Mouse (Mus musculus): ENCODE measurements at regions not wholly inside any gene's neighbourhood (a gene's known extent, or its start where the extent isn't known, plus 50 kb on each side); places are given as distances from the start of the nearest gene placed in this dataset.

- Histone ChIP-seq H3K27me3 (replicated peaks; ENCODE audit: control insufficient read depth, insufficient read depth, low read length) (no peaks in the 10 kb centered on the region), H3K4me2 (ENCODE audit: low read length) (no peak overlapping the region), H3K27ac (ENCODE audit: low read depth, low read length) (no peak overlapping the region), H3K4me1 (ENCODE audit: control insufficient read depth, insufficient read depth, low read depth, low read length) (no peaks in the 10 kb centered on the region), H3K9ac (ENCODE audit: low read depth, low read length) (no peak overlapping the region), H3K9me3 (ENCODE audit: control insufficient read depth, low read length) (no peaks in the 10 kb centered on the region), H3K36me3 (ENCODE audit: control insufficient read depth, insufficient read depth, low read length) (no peaks in the 10 kb centered on the region), H3K4me3 (ENCODE audit: low read length) (no peak overlapping the region)
- ATAC-seq: no peak
- WGBS: 70% methylated on average over 7 of the region's 7 CpGs
These were observed 138.4 kb upstream of the Med14 start for GRCm38 (mm10) chrX:12900256-12900655.

- H3K9ac ChIP-seq (ENCODE audit: low read depth, low read length): no peak overlapping the region
- no peak overlapping the region for H3K27ac ChIP-seq (ENCODE audit: low read depth, low read length)
- WGBS: 61% methylated on average over 7 of the region's 7 CpGs
- no peak overlapping the region for H3K4me3 ChIP-seq (ENCODE audit: low read length)
- H3K36me3 ChIP-seq (ENCODE audit: control insufficient read depth, insufficient read depth, low read length): no peaks in the 10 kb centered on the region
- H3K4me1 ChIP-seq (ENCODE audit: control insufficient read depth, insufficient read depth, low read depth, low read length): peaks cover 3% of the 10 kb centered on the region; the same call in 1 of the 2 replicates
- no peak for ATAC-seq
- H3K4me2 ChIP-seq (ENCODE audit: low read length): no peak overlapping the region
- no peaks in the 10 kb centered on the region for H3K9me3 ChIP-seq (ENCODE audit: control insufficient read depth, low read length)
- no peaks in the 10 kb centered on the region for H3K27me3 ChIP-seq (replicated peaks; ENCODE audit: control insufficient read depth, insufficient read depth, low read length)
These were observed 129.6 kb upstream of the Med14 start for GRCm38 (mm10) chrX:12891468-12891867.

GRCm38 (mm10) chrX:12889482-12889808 lies 127.6 kb upstream of the Med14 start:
- no peak overlapping the region for H3K9ac ChIP-seq (ENCODE audit: low read depth, low read length)
- no peak overlapping the region for H3K4me3 ChIP-seq (ENCODE audit: low read length)
- peaks cover 3% of the 10 kb centered on the region; the same call in 1 of the 2 replicates for H3K4me1 ChIP-seq (ENCODE audit: control insufficient read depth, insufficient read depth, low read depth, low read length)
- WGBS: 37% methylated on average over 3 of the region's 3 CpGs
- H3K36me3 ChIP-seq (ENCODE audit: control insufficient read depth, insufficient read depth, low read length): no peaks in the 10 kb centered on the region
- no peaks in the 10 kb centered on the region for H3K9me3 ChIP-seq (ENCODE audit: control insufficient read depth, low read length)
- peak; percentile 65 for ATAC-seq
- peak overlapping the region; percentile 22 for H3K4me2 ChIP-seq (ENCODE audit: low read length)
- peak overlapping the region; percentile 68; the same call in 1 of the 2 replicates for H3K27ac ChIP-seq (ENCODE audit: low read depth, low read length)
- no peaks in the 10 kb centered on the region for H3K27me3 ChIP-seq (replicated peaks; ENCODE audit: control insufficient read depth, insufficient read depth, low read length)

DNA sequence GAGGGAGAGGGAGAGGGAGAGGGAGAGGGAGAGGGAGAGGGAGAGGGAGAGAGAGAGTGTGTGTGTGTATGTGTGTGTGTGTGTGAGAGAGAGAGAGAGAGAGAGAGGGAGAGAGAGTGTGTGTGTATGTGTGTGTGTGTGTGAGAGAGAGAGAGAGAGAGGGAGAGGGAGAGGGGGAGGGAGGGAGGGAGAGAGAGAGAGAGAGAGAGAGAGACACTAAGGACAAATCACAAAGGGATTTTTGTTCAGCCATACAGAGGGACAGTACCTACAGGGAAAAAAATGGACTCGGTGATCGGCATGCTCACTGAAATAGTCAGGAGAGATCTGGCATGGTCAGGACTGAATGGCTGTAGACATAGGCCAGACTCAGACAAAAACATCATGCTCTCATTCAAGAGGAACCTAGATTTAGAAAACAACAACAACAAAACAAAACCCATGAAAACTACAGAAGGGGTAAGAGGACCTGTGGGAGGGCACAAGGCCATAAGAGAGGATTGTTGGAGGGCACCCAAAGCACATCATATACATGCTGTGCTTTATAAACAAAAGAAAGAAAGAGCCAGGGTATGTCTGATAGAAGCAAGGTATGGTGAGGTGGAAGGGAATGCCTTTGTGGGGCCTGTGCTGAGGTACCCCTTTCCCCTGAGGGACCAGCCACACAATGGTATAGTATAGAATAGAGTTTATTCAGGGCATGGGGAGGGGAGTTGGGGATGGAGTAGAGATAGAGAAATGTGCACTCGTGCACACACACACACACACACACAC lies 127.0 kb upstream of the Med14 start:
- 36% methylated on average over 3 of the region's 3 CpGs for WGBS
- peak; percentile 68 for ATAC-seq
- no peak overlapping the region for H3K9ac ChIP-seq (ENCODE audit: low read depth, low read length)

DNA sequence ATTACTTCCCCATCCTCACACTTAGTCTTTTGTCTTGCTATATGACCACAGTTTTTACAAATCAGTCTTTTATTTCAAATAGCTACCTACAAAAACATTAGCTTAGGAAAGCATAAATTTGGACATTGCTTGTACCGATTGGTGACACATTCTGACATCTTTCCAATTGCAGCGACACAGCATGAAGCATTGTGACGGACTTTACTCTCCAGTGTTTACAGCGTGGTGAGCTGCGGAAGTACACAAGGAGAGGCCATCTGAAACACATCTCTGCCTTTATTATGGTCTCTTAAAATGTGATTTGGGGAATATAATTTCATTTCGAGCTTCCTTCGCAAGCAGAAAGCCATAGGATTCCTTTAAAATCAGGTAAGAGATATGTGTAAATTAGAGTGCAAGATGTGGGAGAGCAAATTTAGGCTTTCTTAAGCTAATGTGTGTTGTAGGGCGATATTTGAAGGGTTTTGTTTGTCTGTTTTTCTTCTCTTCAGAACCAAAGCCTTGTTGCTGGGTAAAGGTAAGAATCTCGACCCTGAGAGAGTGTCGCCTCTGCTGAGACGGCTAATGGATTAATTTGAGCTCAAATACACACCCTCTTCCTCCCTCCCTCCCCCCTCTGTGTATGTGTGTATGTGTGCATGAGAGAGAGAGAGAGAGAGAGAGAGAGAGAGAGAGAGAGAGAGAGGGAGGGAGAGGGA lies 126.3 kb upstream of the Med14 start:
- peak; percentile 50 for ATAC-seq
- Histone ChIP-seq H3K27me3 (replicated peaks; ENCODE audit: control insufficient read depth, insufficient read depth, low read length) (no peaks in the 10 kb centered on the region), H3K4me3 (ENCODE audit: low read length) (no peak overlapping the region), H3K4me2 (ENCODE audit: low read length) (peak overlapping the region; percentile 3; the same call in 1 of the 2 replicates), H3K36me3 (ENCODE audit: control insufficient read depth, insufficient read depth, low read length) (no peaks in the 10 kb centered on the region), H3K9me3 (ENCODE audit: control insufficient read depth, low read length) (no peaks in the 10 kb centered on the region), H3K27ac (ENCODE audit: low read depth, low read length) (peak overlapping the region; percentile 65), H3K9ac (ENCODE audit: low read depth, low read length) (no peak overlapping the region), H3K4me1 (ENCODE audit: control insufficient read depth, insufficient read depth, low read depth, low read length) (peaks cover 3% of the 10 kb centered on the region; the same call in 1 of the 2 replicates)
- WGBS: 50% methylated on average over 11 of the region's 11 CpGs

More for the DNA sequence above, 127.0 kb upstream of the Med14 start:
- peak overlapping the region; percentile 25 for H3K4me2 ChIP-seq (ENCODE audit: low read length)
- peak overlapping the region; percentile 68 for H3K27ac ChIP-seq (ENCODE audit: low read depth, low read length)
- H3K27me3 ChIP-seq (replicated peaks; ENCODE audit: control insufficient read depth, insufficient read depth, low read length): no peaks in the 10 kb centered on the region
- H3K9me3 ChIP-seq (ENCODE audit: control insufficient read depth, low read length): no peaks in the 10 kb centered on the region
- no peak overlapping the region; the same call in 1 of the 2 replicates for H3K4me3 ChIP-seq (ENCODE audit: low read length)
- H3K36me3 ChIP-seq (ENCODE audit: control insufficient read depth, insufficient read depth, low read length): no peaks in the 10 kb centered on the region
- H3K4me1 ChIP-seq (ENCODE audit: control insufficient read depth, insufficient read depth, low read depth, low read length): peaks cover 3% of the 10 kb centered on the region; the same call in 1 of the 2 replicates

DNA sequence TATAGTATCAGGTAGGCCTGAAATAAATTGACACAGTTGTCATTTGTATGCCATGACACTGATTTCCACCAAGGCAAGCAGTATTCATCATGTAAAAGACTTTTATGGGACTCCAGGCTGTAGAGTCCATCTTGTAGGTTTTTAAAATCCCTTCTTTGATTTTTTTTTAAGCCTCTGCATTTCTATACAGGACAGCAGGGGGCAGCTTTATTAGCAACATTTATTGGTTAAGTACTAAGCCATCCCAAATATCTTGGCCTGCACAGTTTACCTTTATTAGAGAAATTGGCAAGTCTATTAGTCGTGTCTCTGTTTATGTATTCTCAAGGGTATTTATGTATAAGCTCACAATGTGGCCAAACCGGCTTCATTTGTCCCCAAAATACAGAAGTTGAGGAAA lies 125.6 kb upstream of the Med14 start:
- H3K9me3 ChIP-seq (ENCODE audit: control insufficient read depth, low read length): no peaks in the 10 kb centered on the region
- no peak overlapping the region for H3K4me3 ChIP-seq (ENCODE audit: low read length)
- H3K9ac ChIP-seq (ENCODE audit: low read depth, low read length): no peak overlapping the region
- no peak overlapping the region for H3K4me2 ChIP-seq (ENCODE audit: low read length)
- ATAC-seq: no peak
- H3K27ac ChIP-seq (ENCODE audit: low read depth, low read length): no peak overlapping the region
- peaks cover 3% of the 10 kb centered on the region; the same call in 1 of the 2 replicates for H3K4me1 ChIP-seq (ENCODE audit: control insufficient read depth, insufficient read depth, low read depth, low read length)
- 45% methylated on average over 2 of the region's 2 CpGs for WGBS
- no peaks in the 10 kb centered on the region for H3K27me3 ChIP-seq (replicated peaks; ENCODE audit: control insufficient read depth, insufficient read depth, low read length)
- H3K36me3 ChIP-seq (ENCODE audit: control insufficient read depth, insufficient read depth, low read length): no peaks in the 10 kb centered on the region

DNA sequence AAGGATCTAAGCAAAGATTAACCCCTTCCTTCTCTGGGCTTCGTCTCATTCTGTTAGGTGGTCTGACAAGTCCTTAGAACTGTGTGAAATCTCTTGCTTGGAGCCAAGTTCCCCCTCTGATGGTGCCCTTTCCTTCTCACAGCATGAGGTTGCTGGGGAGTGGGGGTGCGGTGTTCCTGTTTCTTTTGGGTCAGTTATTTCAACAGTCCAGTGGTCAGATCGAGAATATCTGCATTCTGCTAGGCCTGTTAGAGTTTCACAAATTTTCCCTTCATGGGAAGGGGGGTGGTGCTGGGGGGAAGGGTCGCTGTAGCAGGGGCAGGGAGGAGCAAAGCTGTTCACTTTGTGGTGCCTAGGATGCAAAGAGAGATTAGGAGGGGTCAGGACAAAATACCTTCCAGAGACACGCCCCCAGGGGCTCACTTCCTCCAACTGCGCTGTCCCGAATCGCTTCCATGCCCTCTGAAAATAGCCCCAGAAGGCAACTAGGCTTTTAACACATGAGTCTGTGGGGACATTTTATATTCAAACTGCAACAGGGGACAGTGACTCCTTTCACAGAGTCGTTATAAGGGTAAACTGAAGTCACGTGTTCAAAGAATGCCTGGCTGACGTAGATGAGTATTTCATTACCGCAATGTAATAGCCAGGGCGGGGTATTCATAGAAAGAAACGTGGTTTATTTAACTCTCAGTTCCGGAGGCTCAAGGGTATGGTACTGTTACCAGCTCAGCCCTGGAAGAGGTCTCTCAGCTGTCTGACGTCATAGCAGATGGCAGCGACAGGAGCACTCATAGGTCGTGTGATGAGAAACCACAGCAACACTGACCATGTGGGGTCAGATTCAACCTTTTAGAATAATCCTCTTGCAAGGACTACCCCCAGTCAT lies 124.5 kb upstream of the Med14 start:
- Histone ChIP-seq H3K27ac (ENCODE audit: low read depth, low read length) (no peak overlapping the region), H3K9me3 (ENCODE audit: control insufficient read depth, low read length) (no peaks in the 10 kb centered on the region), H3K4me1 (ENCODE audit: control insufficient read depth, insufficient read depth, low read depth, low read length) (peaks cover 3% of the 10 kb centered on the region; the same call in 1 of the 2 replicates), H3K9ac (ENCODE audit: low read depth, low read length) (no peak overlapping the region), H3K36me3 (ENCODE audit: control insufficient read depth, insufficient read depth, low read length) (no peaks in the 10 kb centered on the region), H3K27me3 (replicated peaks; ENCODE audit: control insufficient read depth, insufficient read depth, low read length) (no peaks in the 10 kb centered on the region), H3K4me2 (ENCODE audit: low read length) (peak overlapping the region; percentile 16), H3K4me3 (ENCODE audit: low read length) (no peak overlapping the region)
- 27% methylated on average over 18 of the region's 18 CpGs for WGBS
- 0 out of 2 replicates have a peak, but pooled peaks have one; percentile 35 for ATAC-seq

- Histone ChIP-seq H3K4me3 (ENCODE audit: low read length) (no peak overlapping the region), H3K9ac (ENCODE audit: low read depth, low read length) (no peak overlapping the region), H3K36me3 (ENCODE audit: control insufficient read depth, insufficient read depth, low read length) (no peaks in the 10 kb centered on the region), H3K27me3 (replicated peaks; ENCODE audit: control insufficient read depth, insufficient read depth, low read length) (no peaks in the 10 kb centered on the region), H3K4me2 (ENCODE audit: low read length) (no peak overlapping the region), H3K9me3 (ENCODE audit: control insufficient read depth, low read length) (no peaks in the 10 kb centered on the region), H3K4me1 (ENCODE audit: control insufficient read depth, insufficient read depth, low read depth, low read length) (no peaks in the 10 kb centered on the region; the same call in 1 of the 2 replicates), H3K27ac (ENCODE audit: low read depth, low read length) (no peak overlapping the region)
- peak; percentile 70; the same call in 1 of the 2 replicates for ATAC-seq
- 40% methylated on average over 3 of the region's 3 CpGs for WGBS
These were observed 117.4 kb upstream of the Med14 start for GRCm38 (mm10) chrX:12879233-12879632.
